In the genomic region with DNA sequence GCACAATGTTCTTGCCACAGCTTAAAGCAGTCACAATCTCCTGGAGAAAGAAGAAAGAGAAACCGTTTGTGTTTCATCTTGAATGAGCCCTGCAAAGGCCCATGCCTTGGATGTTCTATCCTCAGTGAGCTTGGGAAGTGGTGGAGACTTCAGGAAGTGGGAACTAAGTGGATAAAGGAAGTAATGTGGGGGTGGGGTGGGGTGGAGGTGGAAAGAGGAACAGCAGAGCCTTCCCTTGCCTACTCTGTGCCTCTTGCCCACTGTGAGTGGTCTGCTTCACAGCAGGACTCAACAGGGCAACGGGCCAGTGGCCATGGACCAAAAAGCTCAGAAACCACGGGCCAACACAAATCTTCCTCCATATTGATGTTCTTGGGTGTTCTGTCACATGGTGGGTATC, we compare ENCODE assay signal across 32 mouse cellular contexts. TPM values are rescaled to one million over a fixed set of nuclear protein-coding genes. Genes with fewer than 3 reads are reported as not detected.
A peak's percentile ranks its signal among the peaks of the same experiment; 100 is the strongest.
DNase-seq lines count a peak whose midpoint lies in the region; ATAC-seq lines count a peak whose summit lies in the region.
"Had no signal": no experiment of that assay in that cellular context is flagged by ENCODE, and none has a peak within 500 bp of the region (broad histone marks: within the 10 kb centered on the region; RNA-seq: fewer than 3 reads in every experiment).

No protein-coding gene starts in this region.

- H3K4me3 ChIP-seq in kidney, embryonic 14.5 days (ENCODE audit: low read length), result no peak overlapping the region
- H3K4me3 ChIP-seq: forebrain, embryonic 10.5 days; forebrain, embryonic 13.5 days; gastrocnemius, adult 2 months; heart, embryonic 12.5 days; heart, embryonic 15.5 days; hindbrain, embryonic 10.5 days; hindbrain, embryonic 13.5 days; intestine, embryonic 15.5 days had no signal

- no peak overlapping the region for H3K4me2 ChIP-seq in kidney, embryonic 14.5 days (replicated peaks; ENCODE audit: low read depth, low read length)
- H3K4me2 ChIP-seq: forebrain, embryonic 13.5 days; heart, embryonic 12.5 days; heart, embryonic 15.5 days; hindbrain, embryonic 13.5 days; intestine, embryonic 15.5 days had no signal

- no peak for ATAC-seq in kidney, embryonic 14.5 days (ENCODE audit: low FRiP score, low TSS enrichment)
- ATAC-seq in common myeloid progenitor, adult 5-6 weeks (replicated peaks; ENCODE audit: low read depth, poor library complexity, severe bottlenecking), result peak; percentile 69
- ATAC-seq in megakaryocyte progenitor cell, adult 5-6 weeks (replicated peaks; ENCODE audit: poor library complexity), result peak; percentile 52; the same call in 1 of the 2 replicates
- ATAC-seq: activated CD4-positive, CD25-positive, alpha-beta regulatory T cell, adult 4 months; forebrain, embryonic 13.5 days; forebrain, embryonic 16.5 days; hindbrain, embryonic 16.5 days; intestine, embryonic 15.5 days had no signal

- H3K27me3 ChIP-seq in kidney, embryonic 14.5 days (ENCODE audit: control insufficient read depth, insufficient read depth, low read length), result no peaks in the 10 kb centered on the region
- H3K27me3 ChIP-seq: forebrain, embryonic 13.5 days; heart, embryonic 15.5 days; hindbrain, embryonic 13.5 days; intestine, embryonic 15.5 days had no signal

- peak; percentile 3 for DNase-seq in kidney, postnatal 10 days
- DNase-seq in kidney, adult 11 months, result no peak
- DNase-seq in layer of hippocampus, postnatal 10 days (ENCODE audit: low spot score in 2 of 2), result no peak
- DNase-seq: adrenal gland, adult 8-10 months; adrenal gland, postnatal 25 days; B cell, adult 2 months; cerebellum, adult 11 months; cerebellum, adult 2 months; cerebellum, adult 9-11 months; cerebellum, postnatal 36 days; gastrocnemius, adult 2 months; gastrocnemius, postnatal 14 days; heart, adult 18-20 months; heart, postnatal 10 days; heart, postnatal 36 days had no signal

- H3K9ac ChIP-seq in kidney, embryonic 14.5 days (ENCODE audit: low read depth, low read length), result no peak overlapping the region
- H3K9ac ChIP-seq: forebrain, embryonic 13.5 days; heart, embryonic 12.5 days; heart, embryonic 15.5 days; hindbrain, embryonic 13.5 days; intestine, embryonic 15.5 days had no signal

- H3K9me3 ChIP-seq in kidney, embryonic 14.5 days (ENCODE audit: control insufficient read depth, low read length), result no peaks in the 10 kb centered on the region
- H3K9me3 ChIP-seq: forebrain, embryonic 10.5 days; forebrain, embryonic 13.5 days; G1E; heart, embryonic 12.5 days; heart, embryonic 15.5 days; hindbrain, embryonic 10.5 days; hindbrain, embryonic 13.5 days; intestine, embryonic 15.5 days had no signal

- H3K36me3 ChIP-seq in kidney, embryonic 14.5 days (ENCODE audit: control insufficient read depth, insufficient read depth, low read length), result no peaks in the 10 kb centered on the region
- H3K36me3 ChIP-seq: G1E; heart, embryonic 12.5 days; heart, embryonic 15.5 days; intestine, embryonic 15.5 days had no signal

- no peaks in the 10 kb centered on the region for H3K4me1 ChIP-seq in kidney, embryonic 14.5 days (ENCODE audit: control insufficient read depth, insufficient read depth, low read length)
- H3K4me1 ChIP-seq: forebrain, embryonic 13.5 days; heart, embryonic 12.5 days; heart, embryonic 15.5 days; hindbrain, embryonic 10.5 days; hindbrain, embryonic 13.5 days; intestine, embryonic 15.5 days had no signal

- H3K27ac ChIP-seq in kidney, embryonic 14.5 days (ENCODE audit: low read depth, low read length), result no peak overlapping the region
- H3K27ac ChIP-seq: forebrain, embryonic 10.5 days; forebrain, embryonic 13.5 days; gastrocnemius, adult 2 months; heart, embryonic 15.5 days; hindbrain, embryonic 10.5 days; hindbrain, embryonic 13.5 days; intestine, embryonic 15.5 days had no signal

- WGBS in kidney, embryonic 14.5 days, result 82% methylated on average over 3 of the region's 3 CpGs

RNA-seq across cellular contexts. Expression of a gene that starts 9.8 kb away (rescaled TPM):
- polyA plus RNA-seq in kidney, embryonic 14.5 days (2014; fragmentation: Nextera tagmentation; extraction: Ambion mirVana), result 13.1 and 18.5 TPM in 2 replicates
- 0.58 and 2.7 TPM in 2 replicates for total RNA-seq in common myeloid progenitor, adult 5-6 weeks (2017)
- total RNA-seq in megakaryocyte progenitor cell, adult 5-6 weeks (2015), result 2.4 and 2.7 TPM in 2 replicates
- 1.8 and 5.8 TPM in 2 replicates for total RNA-seq in megakaryocyte progenitor cell, adult 5-6 weeks (2017)
- total RNA-seq in layer of hippocampus, postnatal 10 days (2021), result 10 to 100 TPM; 10.7 to 13.0 TPM
- polyA plus RNA-seq: G1E had no signal

RNA-seq across cellular contexts. Expression of a gene that starts 22.3 kb away (rescaled TPM):
- 1.4 and 1.7 TPM in 2 replicates for polyA plus RNA-seq in kidney, embryonic 14.5 days (2014; fragmentation: Nextera tagmentation; extraction: Ambion mirVana)
- not detected in 2 replicates for total RNA-seq in common myeloid progenitor, adult 5-6 weeks (2017)
- 0.17 and 0.24 TPM in 2 replicates for total RNA-seq in megakaryocyte progenitor cell, adult 5-6 weeks (2015)
- total RNA-seq in megakaryocyte progenitor cell, adult 5-6 weeks (2017), result 0.08 TPM in 1 of 2 replicates, not detected in the other
- 10 to 100 TPM; 55.9 to 59.0 TPM for total RNA-seq in layer of hippocampus, postnatal 10 days (2021)
- polyA plus RNA-seq: G1E had no signal

RNA-seq across cellular contexts. Expression of a gene that starts 23.6 kb away (rescaled TPM):
- polyA plus RNA-seq in kidney, embryonic 14.5 days (2014; fragmentation: Nextera tagmentation; extraction: Ambion mirVana), result 0.73 and 0.84 TPM in 2 replicates
- total RNA-seq in common myeloid progenitor, adult 5-6 weeks (2017), result not detected in 2 replicates
- total RNA-seq in megakaryocyte progenitor cell, adult 5-6 weeks (2015), result not detected in 2 replicates
- not detected in 2 replicates for total RNA-seq in megakaryocyte progenitor cell, adult 5-6 weeks (2017)
- total RNA-seq in layer of hippocampus, postnatal 10 days (2021), result 10 to 100 TPM; 65.7 to 66.3 TPM
- total RNA-seq: CH12.LX, G1E had no signal
- polyA plus RNA-seq: activated CD4-positive, CD25-positive, alpha-beta regulatory T cell, adult 4 months; G1E had no signal

RNA-seq across cellular contexts. Expression of a gene that starts 28.0 kb away (rescaled TPM):
- not detected in 2 replicates for polyA plus RNA-seq in kidney, embryonic 14.5 days (2014; fragmentation: Nextera tagmentation; extraction: Ambion mirVana)
- 0.82 TPM in 1 of 2 replicates, not detected in the other for total RNA-seq in common myeloid progenitor, adult 5-6 weeks (2017)
- total RNA-seq in megakaryocyte progenitor cell, adult 5-6 weeks (2015), result not detected in 2 replicates
- not detected in 2 replicates for total RNA-seq in megakaryocyte progenitor cell, adult 5-6 weeks (2017)
- total RNA-seq in layer of hippocampus, postnatal 10 days (2021), result 1 to 10 TPM; 2.4 to 3.1 TPM
- total RNA-seq: adrenal gland, adult 8-10 months; adrenal gland, postnatal 25 days; CH12.LX; G1E; gastrocnemius, adult 2 months; gastrocnemius, postnatal 14 days; gastrocnemius, postnatal 4 days; heart, adult 18-20 months; heart, postnatal 10 days; heart, postnatal 36 days had no signal
- polyA plus RNA-seq: activated CD4-positive, CD25-positive, alpha-beta regulatory T cell, adult 4 months; embryonic facial prominence, embryonic 11.5 days; forebrain, embryonic 10.5 days; G1E; heart, embryonic 12.5 days; heart, embryonic 15.5 days; hindbrain, embryonic 10.5 days; intestine, embryonic 15.5 days had no signal

RNA-seq across cellular contexts. Expression of a gene that starts 36.7 kb away (rescaled TPM):
- polyA plus RNA-seq in kidney, embryonic 14.5 days (2014; fragmentation: Nextera tagmentation; extraction: Ambion mirVana), result 61.2 and 63.6 TPM in 2 replicates
- total RNA-seq in common myeloid progenitor, adult 5-6 weeks (2017), result 23.4 and 24.8 TPM in 2 replicates
- 20.9 and 26.7 TPM in 2 replicates for total RNA-seq in megakaryocyte progenitor cell, adult 5-6 weeks (2015)
- total RNA-seq in megakaryocyte progenitor cell, adult 5-6 weeks (2017), result 27.5 and 34.4 TPM in 2 replicates
- total RNA-seq in layer of hippocampus, postnatal 10 days (2021), result 10 to 100 TPM; 34.2 to 40.6 TPM

Comparison
In these comparisons a context has a peak if more than half of its experiments do, and no peak if none do; other contexts are left out.
1. RNA of a gene that starts 22.3 kb away (total RNA-seq): 55.9 to 59.0 TPM in layer of hippocampus, postnatal 10 days; 0.08 to 0.24 TPM in megakaryocyte progenitor cell, adult 5-6 weeks and not detected in common myeloid progenitor, adult 5-6 weeks; every median in the first group is over 10 times any median in the second.
2. RNA of a gene that starts 23.6 kb away (total RNA-seq): 65.7 to 66.3 TPM in layer of hippocampus, postnatal 10 days; not detected in common myeloid progenitor, adult 5-6 weeks and not detected in megakaryocyte progenitor cell, adult 5-6 weeks; every median in the first group is over 10 times any median in the second.